ENCODE assay signal across 9 mouse cellular contexts in the genomic region with DNA sequence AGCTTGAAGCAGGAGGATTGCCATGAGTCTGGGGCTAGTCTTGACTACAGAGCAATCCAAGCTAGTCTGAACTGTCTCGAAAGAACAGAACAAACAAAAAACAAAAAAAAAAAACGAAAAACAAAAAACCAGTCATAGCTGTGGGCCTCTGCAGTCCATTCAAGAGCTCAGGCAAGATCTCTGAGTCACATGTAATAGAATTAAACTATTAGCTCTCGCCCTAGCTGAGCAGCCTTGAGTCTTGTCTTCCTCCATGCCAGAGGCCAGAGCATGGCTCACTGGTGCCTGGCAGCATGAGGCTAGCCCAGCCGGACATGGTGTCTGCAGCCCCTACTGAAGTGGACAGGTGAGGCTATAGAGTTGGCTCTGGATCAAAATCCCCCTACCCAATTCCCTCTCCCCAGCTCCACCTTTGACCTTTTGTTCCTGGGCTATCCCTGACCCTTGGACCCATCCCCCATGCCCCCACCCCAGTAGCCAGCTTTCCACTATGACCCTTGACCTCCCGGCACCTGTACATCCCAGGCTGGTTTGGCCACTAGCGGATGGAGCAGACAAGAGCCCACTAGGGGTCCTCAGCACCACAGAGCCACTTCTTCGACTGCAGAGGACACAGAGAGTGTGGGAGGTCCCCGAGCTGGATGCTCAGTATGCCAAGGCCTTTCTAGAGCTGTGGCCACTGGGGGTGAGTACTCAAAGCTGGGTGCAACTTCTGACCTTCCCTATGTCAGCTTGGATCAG. TPM values are rescaled to one million over a fixed set of nuclear protein-coding genes. Genes with fewer than 3 reads are reported as not detected.
DNase-seq lines count a peak whose midpoint lies in the region; ATAC-seq lines count a peak whose summit lies in the region.
"Had no signal": no experiment of that assay in that cellular context is flagged by ENCODE, and none has a peak within 500 bp of the region (broad histone marks: within the 10 kb centered on the region; RNA-seq: fewer than 3 reads in every experiment).

No protein-coding gene starts in this region.

- DNase-seq in midbrain, embryonic 10.5 days (ENCODE audit: low spot score): peak; percentile 30
- peak; percentile 34 for DNase-seq in embryonic facial prominence, embryonic 11.5 days (ENCODE audit: low spot score)
- DNase-seq in kidney, postnatal 36 days: peak; percentile 47 to 53
- no peak for DNase-seq in cerebellum, postnatal 10 days
- no peak for DNase-seq in spleen, postnatal 36 days (ENCODE audit: low spot score in 2 of 2)
- no peak for DNase-seq in heart, adult 11 months
- DNase-seq: adrenal gland, postnatal 25 days had no signal

- H3K4me2 ChIP-seq in midbrain, embryonic 15.5 days: no peak overlapping the region
- H3K4me2 ChIP-seq in embryonic facial prominence, embryonic 11.5 days (ENCODE audit: low read depth, low read length): no peak overlapping the region
- H3K4me2 ChIP-seq in stomach, embryonic 14.5 days (replicated peaks; ENCODE audit: low read depth, low read length): no peak overlapping the region

- no peak overlapping the region for H3K4me3 ChIP-seq in midbrain, embryonic 10.5 days
- no peak overlapping the region for H3K4me3 ChIP-seq in midbrain, embryonic 15.5 days
- H3K4me3 ChIP-seq in embryonic facial prominence, embryonic 11.5 days (ENCODE audit: low read depth, low read length): no peak overlapping the region
- no peak overlapping the region for H3K4me3 ChIP-seq in stomach, embryonic 14.5 days (ENCODE audit: low read depth, low read length)

- H3K4me1 ChIP-seq in midbrain, embryonic 10.5 days: peaks cover 9% of the 10 kb centered on the region; the same call in 1 of the 2 replicates
- no peaks in the 10 kb centered on the region for H3K4me1 ChIP-seq in midbrain, embryonic 15.5 days
- H3K4me1 ChIP-seq in embryonic facial prominence, embryonic 11.5 days (ENCODE audit: control insufficient read depth, insufficient read depth, low read length): peaks cover 4% of the 10 kb centered on the region; the same call in 1 of the 2 replicates
- H3K4me1 ChIP-seq in stomach, embryonic 14.5 days (ENCODE audit: control insufficient read depth, insufficient read depth, low read length): peaks cover 19% of the 10 kb centered on the region

- ATAC-seq in midbrain, embryonic 15.5 days (replicated peaks): no peak
- ATAC-seq in embryonic facial prominence, embryonic 11.5 days (replicated peaks; ENCODE audit: insufficient number of reproducible peaks, low FRiP score, low TSS enrichment, low read depth): no peak
- no peak for ATAC-seq in stomach, embryonic 14.5 days (ENCODE audit: insufficient number of reproducible peaks, insufficient read depth, low FRiP score, low read depth)

- WGBS in midbrain, embryonic 10.5 days: 49% methylated on average over 8 of the region's 8 CpGs
- 45% methylated on average over 8 of the region's 8 CpGs for WGBS in midbrain, embryonic 15.5 days
- WGBS in embryonic facial prominence, embryonic 11.5 days: 45% methylated on average over 8 of the region's 8 CpGs
- WGBS in stomach, embryonic 14.5 days: 59% methylated on average over 8 of the region's 8 CpGs

- no peaks in the 10 kb centered on the region for H3K27me3 ChIP-seq in midbrain, embryonic 10.5 days (ENCODE audit: low read depth, poor library complexity, severe bottlenecking)
- H3K27me3 ChIP-seq in midbrain, embryonic 15.5 days (replicated peaks): no peaks in the 10 kb centered on the region
- no peaks in the 10 kb centered on the region for H3K27me3 ChIP-seq in embryonic facial prominence, embryonic 11.5 days (ENCODE audit: control insufficient read depth, insufficient read depth, low read length)
- H3K27me3 ChIP-seq in stomach, embryonic 14.5 days (ENCODE audit: control insufficient read depth, insufficient read depth, low read length): no peaks in the 10 kb centered on the region

- H3K9me3 ChIP-seq in midbrain, embryonic 10.5 days (replicated peaks): no peaks in the 10 kb centered on the region
- H3K9me3 ChIP-seq in midbrain, embryonic 15.5 days: no peaks in the 10 kb centered on the region
- no peaks in the 10 kb centered on the region for H3K9me3 ChIP-seq in embryonic facial prominence, embryonic 11.5 days (replicated peaks; ENCODE audit: control insufficient read depth, low read length)
- H3K9me3 ChIP-seq in stomach, embryonic 14.5 days (ENCODE audit: control insufficient read depth, low read depth, low read length): no peaks in the 10 kb centered on the region

- H3K9ac ChIP-seq in midbrain, embryonic 15.5 days: no peak overlapping the region
- H3K9ac ChIP-seq in embryonic facial prominence, embryonic 11.5 days (replicated peaks; ENCODE audit: low read length): no peak overlapping the region
- no peak overlapping the region for H3K9ac ChIP-seq in stomach, embryonic 14.5 days (replicated peaks; ENCODE audit: low read depth, low read length)

- H3K36me3 ChIP-seq in midbrain, embryonic 10.5 days: peaks cover 18% of the 10 kb centered on the region
- H3K36me3 ChIP-seq in midbrain, embryonic 15.5 days (replicated peaks): no peaks in the 10 kb centered on the region; the same call in 1 of the 2 replicates
- no peaks in the 10 kb centered on the region for H3K36me3 ChIP-seq in embryonic facial prominence, embryonic 11.5 days (replicated peaks; ENCODE audit: control insufficient read depth, insufficient read depth, low read depth, low read length)
- H3K36me3 ChIP-seq in stomach, embryonic 14.5 days (ENCODE audit: control insufficient read depth, insufficient read depth, low read length): peaks cover 3% of the 10 kb centered on the region; the same call in 1 of the 2 replicates

- H3K27ac ChIP-seq in midbrain, embryonic 10.5 days (replicated peaks): no peak overlapping the region
- no peak overlapping the region for H3K27ac ChIP-seq in midbrain, embryonic 15.5 days
- no peak overlapping the region for H3K27ac ChIP-seq in embryonic facial prominence, embryonic 11.5 days (replicated peaks; ENCODE audit: low read depth, low read length)
- peak overlapping the region; percentile 44; the same call in 1 of the 2 replicates for H3K27ac ChIP-seq in stomach, embryonic 14.5 days (ENCODE audit: low read length)

RNA-seq across cellular contexts. Expression of gene Rinl, which starts 1.5 kb away (rescaled TPM):
- 3.5 and 4.0 TPM in 2 replicates for polyA plus RNA-seq in midbrain, embryonic 10.5 days (2016; fragmentation: Nextera tagmentation; extraction: Ambion mirVana)
- polyA plus RNA-seq in midbrain, embryonic 15.5 days (2015; fragmentation: Nextera tagmentation; extraction: Ambion mirVana): 2.4 and 3.3 TPM in 2 replicates
- 2.3 and 3.2 TPM in 2 replicates for polyA plus RNA-seq in embryonic facial prominence, embryonic 11.5 days (2014; fragmentation: Nextera tagmentation; extraction: Ambion mirVana)
- polyA plus RNA-seq in stomach, embryonic 14.5 days (2014; fragmentation: Nextera tagmentation; extraction: Ambion mirVana): 3.3 and 4.5 TPM in 2 replicates

RNA-seq across cellular contexts. Expression of gene Hnrnpl, which starts 18.1 kb away (rescaled TPM):
- polyA plus RNA-seq in midbrain, embryonic 10.5 days (2016; fragmentation: Nextera tagmentation; extraction: Ambion mirVana): 279 and 293 TPM in 2 replicates
- polyA plus RNA-seq in midbrain, embryonic 15.5 days (2015; fragmentation: Nextera tagmentation; extraction: Ambion mirVana): 175 and 176 TPM in 2 replicates
- polyA plus RNA-seq in embryonic facial prominence, embryonic 11.5 days (2014; fragmentation: Nextera tagmentation; extraction: Ambion mirVana): 328 and 350 TPM in 2 replicates
- polyA plus RNA-seq in stomach, embryonic 14.5 days (2014; fragmentation: Nextera tagmentation; extraction: Ambion mirVana): 259 and 266 TPM in 2 replicates

RNA-seq across cellular contexts. Expression of gene Nfkbib, which starts 22.9 kb away (rescaled TPM):
- 57.6 and 62.3 TPM in 2 replicates for polyA plus RNA-seq in midbrain, embryonic 10.5 days (2016; fragmentation: Nextera tagmentation; extraction: Ambion mirVana)
- 65.8 and 66.5 TPM in 2 replicates for polyA plus RNA-seq in midbrain, embryonic 15.5 days (2015; fragmentation: Nextera tagmentation; extraction: Ambion mirVana)
- 33.4 and 41.0 TPM in 2 replicates for polyA plus RNA-seq in embryonic facial prominence, embryonic 11.5 days (2014; fragmentation: Nextera tagmentation; extraction: Ambion mirVana)
- polyA plus RNA-seq in stomach, embryonic 14.5 days (2014; fragmentation: Nextera tagmentation; extraction: Ambion mirVana): 29.5 and 38.9 TPM in 2 replicates

RNA-seq across cellular contexts. Expression of gene Sirt2, which starts 23.7 kb away (rescaled TPM):
- polyA plus RNA-seq in midbrain, embryonic 10.5 days (2016; fragmentation: Nextera tagmentation; extraction: Ambion mirVana): 62.7 and 71.6 TPM in 2 replicates
- 125 and 129 TPM in 2 replicates for polyA plus RNA-seq in midbrain, embryonic 15.5 days (2015; fragmentation: Nextera tagmentation; extraction: Ambion mirVana)
- polyA plus RNA-seq in embryonic facial prominence, embryonic 11.5 days (2014; fragmentation: Nextera tagmentation; extraction: Ambion mirVana): 65.6 and 67.2 TPM in 2 replicates
- polyA plus RNA-seq in stomach, embryonic 14.5 days (2014; fragmentation: Nextera tagmentation; extraction: Ambion mirVana): 64.9 and 68.8 TPM in 2 replicates

RNA-seq across cellular contexts. Expression of gene Ccer2, which starts 34.3 kb away (rescaled TPM):
- 0.20 TPM in 1 of 2 replicates, not detected in the other for polyA plus RNA-seq in midbrain, embryonic 10.5 days (2016; fragmentation: Nextera tagmentation; extraction: Ambion mirVana)
- polyA plus RNA-seq in midbrain, embryonic 15.5 days (2015; fragmentation: Nextera tagmentation; extraction: Ambion mirVana): 0.36 and 0.50 TPM in 2 replicates
- polyA plus RNA-seq in embryonic facial prominence, embryonic 11.5 days (2014; fragmentation: Nextera tagmentation; extraction: Ambion mirVana): 1.5 and 2.0 TPM in 2 replicates
- not detected in 2 replicates for polyA plus RNA-seq in stomach, embryonic 14.5 days (2014; fragmentation: Nextera tagmentation; extraction: Ambion mirVana)

Comparison
In these comparisons a context has a peak if more than half of its experiments do, and no peak if none do; other contexts are left out.
1. DNase-seq: peak in midbrain, embryonic 10.5 days (single experiment), embryonic facial prominence, embryonic 11.5 days (single experiment) and kidney, postnatal 36 days (2 of 2); none in cerebellum, postnatal 10 days (0 of 2), spleen, postnatal 36 days (0 of 2) and heart, adult 11 months (single experiment).